Mouse (Mus musculus): Measurements from ENCODE around the gene Cdk14. TPM values are rescaled to one million over a fixed set of nuclear protein-coding genes. Genes with fewer than 3 reads are reported as not detected.

Gene Cdk14
- polyA plus RNA-seq, 1 experiment from 2014 or later: 30.6 TPM

- no peak overlapping the region for H3K27ac ChIP-seq (ENCODE audit: low read length)
- H3K9ac ChIP-seq (replicated peaks; ENCODE audit: low read depth, low read length): no peak overlapping the region
- ATAC-seq: no peak
- H3K9me3 ChIP-seq (ENCODE audit: control insufficient read depth, low read length): no peaks in the 10 kb centered on the region
- 39% methylated on average over 5 of the region's 5 CpGs for WGBS
- no peaks in the 10 kb centered on the region for H3K4me1 ChIP-seq (replicated peaks; ENCODE audit: control insufficient read depth, insufficient read depth, low read length)
- no peak overlapping the region for H3K4me3 ChIP-seq (replicated peaks; ENCODE audit: low read length)
- H3K4me2 ChIP-seq (ENCODE audit: low read length): no peak overlapping the region
- no peaks in the 10 kb centered on the region for H3K27me3 ChIP-seq (replicated peaks; ENCODE audit: control insufficient read depth, insufficient read depth, low read length)
- H3K36me3 ChIP-seq (ENCODE audit: control insufficient read depth, insufficient read depth): no peaks in the 10 kb centered on the region
These were observed 65.3 kb downstream of the Cdk14 start for GRCm38 (mm10) chr5:5354684-5355368.

GRCm38 (mm10) chr5:5353946-5354345, 66.2 kb downstream of the Cdk14 start:
- no peaks in the 10 kb centered on the region for H3K36me3 ChIP-seq (ENCODE audit: control insufficient read depth, insufficient read depth)
- WGBS: 8% methylated on average over 1 of the region's 1 CpGs

DNA sequence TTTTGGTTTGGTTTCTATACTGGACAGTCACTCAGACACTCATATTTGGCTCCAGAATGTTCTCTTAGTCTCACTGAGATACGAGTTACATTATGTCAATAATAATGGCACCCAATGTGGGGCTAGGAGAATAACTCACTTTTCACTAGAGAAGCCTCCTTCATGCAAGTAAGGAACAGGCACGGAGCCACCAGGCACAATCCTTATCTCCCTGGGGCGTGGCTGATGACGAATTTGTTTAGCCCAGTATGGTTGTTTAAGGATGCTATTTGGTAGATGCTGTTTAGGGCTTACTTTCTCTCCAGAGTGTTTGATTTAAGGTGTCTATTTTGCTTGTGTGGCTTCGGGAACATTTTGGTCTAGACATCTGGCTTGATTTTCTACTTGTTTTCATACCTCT, 75.5 kb downstream of the Cdk14 start:
- Histone ChIP-seq H3K4me1 (replicated peaks; ENCODE audit: control insufficient read depth, insufficient read depth, low read length) (peaks cover 25% of the 10 kb centered on the region), H3K27me3 (replicated peaks; ENCODE audit: control insufficient read depth, insufficient read depth, low read length) (no peaks in the 10 kb centered on the region), H3K36me3 (ENCODE audit: control insufficient read depth, insufficient read depth) (no peaks in the 10 kb centered on the region), H3K9ac (replicated peaks; ENCODE audit: low read depth, low read length) (no peak overlapping the region), H3K9me3 (ENCODE audit: control insufficient read depth, low read length) (no peaks in the 10 kb centered on the region), H3K27ac (ENCODE audit: low read length) (no peak overlapping the region), H3K4me2 (ENCODE audit: low read length) (no peak overlapping the region), H3K4me3 (replicated peaks; ENCODE audit: low read length) (no peak overlapping the region)
- ATAC-seq: no peak
- whole genome bisulfite sequencing: 95% methylated on average over 5 of the region's 5 CpGs

More at GRCm38 (mm10) chr5:5353946-5354345, 66.2 kb downstream of the Cdk14 start:
- Histone ChIP-seq H3K9ac (replicated peaks; ENCODE audit: low read depth, low read length) (no peak overlapping the region), H3K4me3 (replicated peaks; ENCODE audit: low read length) (no peak overlapping the region), H3K27me3 (replicated peaks; ENCODE audit: control insufficient read depth, insufficient read depth, low read length) (no peaks in the 10 kb centered on the region), H3K27ac (ENCODE audit: low read length) (no peak overlapping the region), H3K4me2 (ENCODE audit: low read length) (no peak overlapping the region), H3K4me1 (replicated peaks; ENCODE audit: control insufficient read depth, insufficient read depth, low read length) (no peaks in the 10 kb centered on the region), H3K9me3 (ENCODE audit: control insufficient read depth, low read length) (no peaks in the 10 kb centered on the region)
- no peak for ATAC-seq

DNA sequence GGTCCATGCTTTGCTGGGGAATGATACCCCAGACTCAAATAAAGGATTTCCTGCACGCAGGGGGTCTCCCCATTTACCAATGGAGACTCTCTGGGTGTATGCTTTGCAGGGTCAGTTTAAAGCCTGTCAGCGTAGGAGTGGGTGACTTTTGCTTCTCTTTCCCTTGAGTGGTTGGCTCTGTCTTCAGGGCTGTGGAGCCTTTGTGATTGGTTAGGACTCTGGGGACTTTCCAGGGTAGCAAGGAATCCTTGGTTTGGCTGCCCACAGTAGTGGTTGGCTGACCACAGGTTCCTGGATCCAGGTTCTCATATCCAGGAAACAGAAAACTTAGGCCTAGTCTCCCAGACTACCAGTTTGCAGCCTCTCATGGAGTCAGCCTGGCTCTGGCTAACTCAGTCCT, 76.4 kb downstream of the Cdk14 start:
- no peaks in the 10 kb centered on the region for H3K9me3 ChIP-seq (ENCODE audit: control insufficient read depth, low read length)
- H3K27ac ChIP-seq (ENCODE audit: low read length): no peak overlapping the region
- H3K27me3 ChIP-seq (replicated peaks; ENCODE audit: control insufficient read depth, insufficient read depth, low read length): no peaks in the 10 kb centered on the region
- no peaks in the 10 kb centered on the region for H3K36me3 ChIP-seq (ENCODE audit: control insufficient read depth, insufficient read depth)
- no peak for ATAC-seq
- H3K4me2 ChIP-seq (ENCODE audit: low read length): no peak overlapping the region
- no peak overlapping the region for H3K4me3 ChIP-seq (replicated peaks; ENCODE audit: low read length)
- H3K9ac ChIP-seq (replicated peaks; ENCODE audit: low read depth, low read length): no peak overlapping the region
- WGBS: 91% methylated on average over 2 of the region's 2 CpGs
- peaks cover 25% of the 10 kb centered on the region for H3K4me1 ChIP-seq (replicated peaks; ENCODE audit: control insufficient read depth, insufficient read depth, low read length)

- H3K4me2 ChIP-seq (ENCODE audit: low read length): no peak overlapping the region
- no peaks in the 10 kb centered on the region for H3K36me3 ChIP-seq (ENCODE audit: control insufficient read depth, insufficient read depth)
- peak; percentile 60 for ATAC-seq
- no peak overlapping the region for H3K4me3 ChIP-seq (replicated peaks; ENCODE audit: low read length)
- H3K27ac ChIP-seq (ENCODE audit: low read length): peak overlapping the region; percentile 71
- H3K9me3 ChIP-seq (ENCODE audit: control insufficient read depth, low read length): no peaks in the 10 kb centered on the region
- H3K9ac ChIP-seq (replicated peaks; ENCODE audit: low read depth, low read length): no peak overlapping the region
- WGBS: 51% methylated on average over 2 of the region's 2 CpGs
- H3K27me3 ChIP-seq (replicated peaks; ENCODE audit: control insufficient read depth, insufficient read depth, low read length): no peaks in the 10 kb centered on the region
- H3K4me1 ChIP-seq (replicated peaks; ENCODE audit: control insufficient read depth, insufficient read depth, low read length): peaks cover 25% of the 10 kb centered on the region
These were observed 76.8 kb downstream of the Cdk14 start for GRCm38 (mm10) chr5:5343267-5343666.

DNA sequence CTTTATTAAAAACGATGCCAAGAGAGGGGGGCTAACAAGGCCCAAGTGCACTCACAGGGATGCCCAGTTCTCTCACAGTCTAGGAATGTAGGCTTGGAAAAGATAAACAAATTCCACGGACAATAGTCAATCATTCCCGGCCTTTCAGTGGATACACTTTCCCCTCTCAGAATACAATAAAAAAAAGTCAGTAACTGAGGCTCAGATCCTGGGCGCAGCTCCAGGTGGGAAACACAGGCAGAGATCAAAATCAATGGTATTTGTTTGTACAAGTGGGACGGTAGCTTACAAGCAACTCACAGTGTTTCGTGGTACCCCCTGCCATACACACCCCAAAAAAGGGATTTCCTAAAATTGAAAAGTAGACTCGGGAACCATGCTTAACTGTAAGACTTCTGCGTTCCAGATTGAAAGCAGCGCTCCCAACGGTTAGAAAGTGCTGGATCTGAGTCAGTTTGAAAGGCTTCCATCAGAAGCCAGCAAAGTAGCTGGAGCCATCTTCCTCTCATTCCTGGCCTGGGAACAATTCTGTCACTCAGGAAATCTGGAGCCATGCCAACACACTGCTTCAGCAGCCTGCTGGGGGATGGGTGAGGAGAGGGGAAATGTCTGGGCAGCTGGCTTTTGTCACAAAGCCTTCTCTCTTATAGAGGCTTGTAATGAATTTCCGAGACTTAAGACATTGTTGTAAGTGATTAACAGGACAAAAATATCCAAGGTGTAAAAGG, 77.5 kb downstream of the Cdk14 start:
- H3K9me3 ChIP-seq (ENCODE audit: control insufficient read depth, low read length): no peaks in the 10 kb centered on the region
- H3K4me2 ChIP-seq (ENCODE audit: low read length): peak overlapping the region; percentile 28
- peaks cover 25% of the 10 kb centered on the region for H3K4me1 ChIP-seq (replicated peaks; ENCODE audit: control insufficient read depth, insufficient read depth, low read length)
- H3K27ac ChIP-seq (ENCODE audit: low read length): peak overlapping the region; percentile 57
- peak; percentile 88 for ATAC-seq
- H3K36me3 ChIP-seq (ENCODE audit: control insufficient read depth, insufficient read depth): no peaks in the 10 kb centered on the region
- H3K4me3 ChIP-seq (replicated peaks; ENCODE audit: low read length): no peak overlapping the region
- H3K9ac ChIP-seq (replicated peaks; ENCODE audit: low read depth, low read length): no peak overlapping the region
- 9% methylated on average over 11 of the region's 11 CpGs for WGBS
- H3K27me3 ChIP-seq (replicated peaks; ENCODE audit: control insufficient read depth, insufficient read depth, low read length): no peaks in the 10 kb centered on the region

GRCm38 (mm10) chr5:5341611-5342010, 78.5 kb downstream of the Cdk14 start:
- H3K9ac ChIP-seq (replicated peaks; ENCODE audit: low read depth, low read length): no peak overlapping the region
- WGBS: 66% methylated on average over 8 of the region's 8 CpGs
- H3K4me3 ChIP-seq (replicated peaks; ENCODE audit: low read length): no peak overlapping the region
- H3K4me1 ChIP-seq (replicated peaks; ENCODE audit: control insufficient read depth, insufficient read depth, low read length): peaks cover 25% of the 10 kb centered on the region
- peak; percentile 41; the same call in 1 of the 2 replicates for ATAC-seq
- H3K27me3 ChIP-seq (replicated peaks; ENCODE audit: control insufficient read depth, insufficient read depth, low read length): no peaks in the 10 kb centered on the region
- no peak overlapping the region for H3K4me2 ChIP-seq (ENCODE audit: low read length)
- H3K36me3 ChIP-seq (ENCODE audit: control insufficient read depth, insufficient read depth): no peaks in the 10 kb centered on the region
- no peak overlapping the region for H3K27ac ChIP-seq (ENCODE audit: low read length)
- H3K9me3 ChIP-seq (ENCODE audit: control insufficient read depth, low read length): no peaks in the 10 kb centered on the region

DNA sequence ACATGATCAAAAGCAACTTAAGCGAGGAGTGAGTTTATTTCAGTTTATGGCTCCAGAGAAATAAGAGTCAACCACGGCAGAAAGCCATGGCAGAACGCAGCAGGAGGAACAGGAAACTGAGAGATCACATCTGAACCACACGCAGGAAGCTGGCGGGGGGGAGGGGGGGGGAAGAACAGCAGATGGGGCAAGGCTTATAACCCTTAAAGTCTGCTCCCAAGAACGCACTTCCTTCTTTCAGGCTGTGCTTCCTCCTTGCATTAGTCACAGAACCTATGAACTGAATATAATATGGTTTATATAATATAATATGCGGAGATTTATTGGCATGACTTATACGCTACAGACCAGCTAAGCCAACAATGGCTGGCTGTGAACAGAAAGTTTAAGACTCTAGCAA, 86.2 kb downstream of the Cdk14 start:
- ATAC-seq: no peak
- H3K27ac ChIP-seq (ENCODE audit: low read length): no peak overlapping the region

GRCm38 (mm10) chr5:5330926-5331460, 89.1 kb downstream of the Cdk14 start:
- no peaks in the 10 kb centered on the region for H3K4me1 ChIP-seq (replicated peaks; ENCODE audit: control insufficient read depth, insufficient read depth, low read length)
- H3K9me3 ChIP-seq (ENCODE audit: control insufficient read depth, low read length): no peaks in the 10 kb centered on the region
- H3K27me3 ChIP-seq (replicated peaks; ENCODE audit: control insufficient read depth, insufficient read depth, low read length): no peaks in the 10 kb centered on the region
- no peak for ATAC-seq
- WGBS: 62% methylated on average over 10 of the region's 10 CpGs
- H3K36me3 ChIP-seq (ENCODE audit: control insufficient read depth, insufficient read depth): no peaks in the 10 kb centered on the region
- no peak overlapping the region for H3K9ac ChIP-seq (replicated peaks; ENCODE audit: low read depth, low read length)
- H3K4me2 ChIP-seq (ENCODE audit: low read length): no peak overlapping the region
- H3K27ac ChIP-seq (ENCODE audit: low read length): no peak overlapping the region
- H3K4me3 ChIP-seq (replicated peaks; ENCODE audit: low read length): no peak overlapping the region

More for the DNA sequence above, 86.2 kb downstream of the Cdk14 start:
- Histone ChIP-seq H3K4me3 (replicated peaks; ENCODE audit: low read length) (no peak overlapping the region), H3K36me3 (ENCODE audit: control insufficient read depth, insufficient read depth) (no peaks in the 10 kb centered on the region), H3K4me2 (ENCODE audit: low read length) (no peak overlapping the region), H3K4me1 (replicated peaks; ENCODE audit: control insufficient read depth, insufficient read depth, low read length) (no peaks in the 10 kb centered on the region), H3K9ac (replicated peaks; ENCODE audit: low read depth, low read length) (no peak overlapping the region), H3K9me3 (ENCODE audit: control insufficient read depth, low read length) (no peaks in the 10 kb centered on the region), H3K27me3 (replicated peaks; ENCODE audit: control insufficient read depth, insufficient read depth, low read length) (no peaks in the 10 kb centered on the region)
- 93% methylated on average over 8 of the region's 8 CpGs for WGBS
